Mouse (Mus musculus) heart, postnatal 4 days (tissue): Measurements from ENCODE around the gene Plin4. TPM values are rescaled to one million over a fixed set of nuclear protein-coding genes. Genes with fewer than 3 reads are reported as not detected.

Experiments
- DNase-seq: peaks from one replicate; pipeline ENCODE4 v3.0.0; 2021
- total RNA-seq, 2 experiments: library from RNA; stranded (reverse); gene quantifications; 2 replicates each; pipeline ENCODE4 v1.2.3; 2021

Plin4 gene
- total RNA-seq, result 10 to 100 TPM; 71.5 to 79.8 TPM

- peak; percentile 80 for DNase-seq
These were observed at the start of gene Plin4 for GRCm38 (mm10) chr17:56109219-56110051. Plin4 (minus strand) TSS chr17:56109803.

DNA sequence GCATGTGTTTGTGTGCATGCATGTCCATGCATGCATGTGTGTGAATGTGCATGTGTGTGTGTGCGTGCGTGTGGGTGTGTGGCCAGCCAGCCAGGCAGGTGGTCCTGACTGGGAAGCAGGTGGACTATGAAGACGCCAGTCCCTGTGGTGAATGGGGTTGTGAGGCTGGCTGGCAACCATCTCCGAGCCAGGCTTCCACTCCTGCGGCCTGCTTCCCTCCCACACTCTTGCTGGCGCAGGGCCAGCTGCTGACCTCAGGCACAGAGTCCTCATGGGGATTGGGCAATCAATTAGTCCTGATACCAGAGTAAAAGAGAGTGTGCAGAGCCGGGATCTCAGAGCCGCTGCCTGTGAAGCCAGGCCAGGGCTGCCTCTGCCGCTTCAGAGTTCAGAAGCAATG lies 44.0 kb upstream of the Plin4 start:
- peak; percentile 70 for DNase-seq

DNA sequence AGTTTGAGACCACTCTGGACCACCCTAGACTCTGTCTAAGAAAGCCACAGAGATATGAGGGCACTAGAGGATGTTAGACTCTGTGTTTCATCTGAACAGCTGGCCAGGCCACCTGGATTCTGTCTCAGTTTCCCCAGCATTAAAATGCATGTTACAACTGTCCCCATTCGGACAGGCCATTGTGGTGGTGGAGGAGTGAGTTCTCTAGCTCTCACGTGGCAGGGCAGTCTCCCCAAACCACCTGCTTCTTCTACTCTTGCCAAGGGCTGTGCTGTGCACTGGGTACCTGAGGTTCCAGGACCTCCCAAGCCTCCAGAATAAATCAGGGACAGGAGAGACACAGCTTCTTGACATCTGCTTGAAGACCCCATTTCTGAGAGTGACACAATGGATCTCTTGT lies 40.3 kb upstream of the Plin4 start:
- DNase-seq, result no peak

GRCm38 (mm10) chr17:56148790-56149618 lies 39.4 kb upstream of the Plin4 start:
- DNase-seq, result no peak

GRCm38 (mm10) chr17:56148280-56148679 lies 38.7 kb upstream of the Plin4 start:
- no peak for DNase-seq

GRCm38 (mm10) chr17:56147420-56147819 lies 37.8 kb upstream of the Plin4 start:
- DNase-seq, result no peak

- no peak for DNase-seq
These were observed 36.5 kb upstream of the Plin4 start for GRCm38 (mm10) chr17:56146131-56146530.

GRCm38 (mm10) chr17:56144546-56144945 lies 34.9 kb upstream of the Plin4 start:
- no peak for DNase-seq

DNA sequence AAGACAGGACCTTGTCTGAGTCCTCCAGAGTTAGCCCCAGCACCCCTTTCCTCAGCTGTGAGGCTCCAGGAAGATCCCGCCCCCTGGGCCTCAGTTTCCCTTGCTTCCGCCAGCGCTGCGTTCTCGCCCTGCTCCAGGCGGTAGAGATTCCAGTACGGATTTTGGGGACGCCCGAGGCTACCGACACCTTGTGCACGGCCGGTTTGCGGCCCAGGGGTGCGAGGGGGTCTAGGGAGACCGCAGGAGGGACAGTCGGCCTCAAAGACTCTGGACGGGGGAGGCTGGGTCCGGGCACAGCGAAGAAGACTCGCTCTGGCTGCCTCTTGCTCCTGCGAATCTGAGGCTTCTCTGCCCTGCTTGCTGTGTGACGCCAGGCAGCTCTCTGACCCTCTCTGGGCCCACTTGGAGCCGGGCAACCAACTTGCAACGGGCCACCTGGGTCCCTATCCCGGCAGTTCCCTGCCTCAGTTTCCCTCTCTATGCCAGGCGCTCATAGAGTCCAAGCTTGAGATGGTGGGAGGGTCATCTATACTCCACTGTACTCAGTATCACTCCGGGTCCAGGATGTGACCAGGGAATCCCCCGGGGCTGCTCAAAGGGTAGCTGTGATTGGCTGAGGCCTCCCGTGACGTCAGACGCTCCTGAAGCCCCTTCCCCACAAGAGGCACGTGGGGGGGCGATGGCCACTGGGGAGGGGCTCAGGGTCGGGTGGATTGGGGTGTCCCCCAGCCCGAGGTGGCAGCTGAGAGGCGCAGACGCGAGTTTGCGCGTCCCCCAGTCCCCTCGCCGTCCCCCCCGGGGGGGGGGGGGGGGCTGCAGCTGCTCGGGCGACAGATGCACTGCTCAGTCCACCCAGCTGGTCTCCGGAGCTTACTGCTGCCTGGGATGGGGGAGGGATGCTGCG lies 32.4 kb upstream of the Plin4 start:
- peak; percentile 54 for DNase-seq

DNA sequence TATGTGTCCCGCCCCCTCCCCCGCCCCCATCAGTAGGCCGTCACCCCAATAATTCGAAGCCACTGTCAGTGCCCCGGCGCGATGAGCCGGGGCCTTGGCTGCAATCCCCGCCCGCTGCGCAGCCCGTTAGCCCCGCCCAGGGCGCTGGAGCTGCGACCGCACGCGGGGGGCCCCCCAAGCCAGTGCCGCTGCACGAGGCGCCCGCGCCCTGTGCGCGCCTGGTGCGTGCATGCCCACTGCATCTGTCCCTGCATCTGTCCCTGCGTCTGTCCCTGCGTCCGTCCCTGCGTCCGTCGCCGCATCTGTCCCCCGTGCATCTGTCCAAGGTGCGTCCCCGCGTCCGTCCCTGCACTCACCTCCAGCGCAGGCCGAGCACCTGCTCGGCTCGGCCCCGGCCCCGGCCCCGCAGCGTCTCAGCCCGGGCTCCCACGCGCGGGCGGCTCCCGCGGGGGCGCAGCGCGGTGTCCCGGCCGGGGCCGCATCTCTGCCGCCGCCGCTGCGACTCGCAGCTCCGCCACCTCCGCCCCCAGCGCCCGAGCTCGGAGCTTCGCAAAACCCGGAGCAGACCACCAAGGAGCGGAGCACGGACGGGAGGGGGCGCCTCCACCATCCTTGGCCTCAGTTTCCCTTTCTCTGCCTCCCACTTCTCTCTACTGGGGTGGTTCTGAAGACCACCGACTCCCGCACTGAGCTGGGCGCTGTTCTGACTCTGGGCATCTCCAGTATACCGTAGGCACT lies 30.4 kb upstream of the Plin4 start, which contains the start of gene Sema6b:
Sema6b (minus strand) TSS at position 486 of the 738 bp plus-strand sequence.
- DNase-seq, result peak; percentile 79

GRCm38 (mm10) chr17:56139355-56139754 lies 29.8 kb upstream of the Plin4 start:
- no peak for DNase-seq

GRCm38 (mm10) chr17:56137839-56138613 lies 28.4 kb upstream of the Plin4 start:
- no peak for DNase-seq

- no peak for DNase-seq
These were observed 27.0 kb upstream of the Plin4 start for GRCm38 (mm10) chr17:56136558-56136957.

- peak; percentile 81 for DNase-seq
These were observed 24.9 kb upstream of the Plin4 start for GRCm38 (mm10) chr17:56134463-56134971.

GRCm38 (mm10) chr17:56133457-56134363 lies 24.1 kb upstream of the Plin4 start:
- DNase-seq, result peak; percentile 57

GRCm38 (mm10) chr17:56132661-56133060 lies 23.1 kb upstream of the Plin4 start:
- DNase-seq, result peak; percentile 83

GRCm38 (mm10) chr17:56131814-56132213 lies 22.2 kb upstream of the Plin4 start:
- peak; percentile 79 for DNase-seq

DNA sequence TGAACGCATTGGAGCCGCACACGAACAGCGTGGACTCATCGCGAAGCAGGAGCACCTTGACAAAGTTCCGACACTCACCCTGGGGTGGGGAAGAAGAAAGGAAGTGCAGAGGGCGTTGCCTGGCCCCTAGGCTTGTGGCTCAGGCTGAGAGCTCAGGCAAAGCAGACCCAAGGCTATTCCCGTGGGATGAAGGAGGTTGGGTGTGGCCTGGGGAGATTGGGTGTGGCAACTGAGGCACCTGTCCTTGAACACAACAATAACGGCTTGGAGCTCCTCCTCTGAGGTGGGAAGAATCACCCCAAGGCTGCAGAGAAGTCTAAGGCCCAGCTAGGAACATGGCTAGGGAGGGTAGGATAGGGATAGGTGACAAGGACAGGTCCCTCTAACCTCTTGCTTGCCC lies 21.5 kb upstream of the Plin4 start:
- no peak for DNase-seq

DNA sequence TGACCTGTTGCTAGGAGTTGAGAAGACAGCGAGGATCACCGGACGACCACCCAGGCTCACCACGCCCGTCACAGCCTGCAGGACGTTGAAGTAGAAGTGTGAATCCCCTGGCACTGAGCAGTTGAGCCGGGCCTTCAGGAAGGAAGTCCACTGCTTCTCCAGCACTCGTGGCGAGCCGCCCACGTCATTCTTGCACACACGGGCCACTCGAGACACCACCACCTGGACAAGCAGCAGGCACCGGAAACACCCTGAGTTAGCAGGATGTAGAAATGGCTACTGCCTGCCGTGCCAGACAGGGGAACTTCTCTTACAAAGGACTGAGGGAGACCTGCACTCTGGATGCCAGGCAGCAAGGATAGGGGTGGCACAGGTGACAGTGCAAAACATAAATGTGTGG lies 18.6 kb upstream of the Plin4 start:
- no peak for DNase-seq
